Mouse (Mus musculus): Measurements from ENCODE around the gene Siva1. TPM values are rescaled to one million over a fixed set of nuclear protein-coding genes. Genes with fewer than 3 reads are reported as not detected.
A peak's percentile ranks its signal among the peaks of the same experiment; 100 is the strongest.

The Siva1 gene
- 164 TPM for polyA plus RNA-seq (2012; fragmentation: generic; extraction: Trizol)
- long read RNA-seq, experiment 1, transcript Siva1-201 (4 exons, 924 nt) = major isoform, 115 of 141 reads
- long read RNA-seq, experiment 1, partial matches to known transcripts = 9 of 141 reads
- long read RNA-seq, experiment 1, other reads (novel, unspliced or antisense) = 13 of 141 reads
- long read RNA-seq, experiment 2, transcript Siva1-201 (4 exons, 924 nt) = major isoform, 23 of 81 reads
- long read RNA-seq, experiment 2, partial matches to known transcripts = 47 of 81 reads
- long read RNA-seq, experiment 2, other reads (novel, unspliced or antisense) = 6 of 81 reads

GRCm38 (mm10) chr12:112644180-112644854 is at the start of gene Siva1:
Siva1 (plus strand) TSS chr12:112644679.
- Histone ChIP-seq H3K27me3 (ENCODE audit: control insufficient read depth, insufficient read depth, insufficient read length) (no peaks in the 10 kb centered on the region), H3K79me3 (ENCODE audit: low read depth) (peaks cover 27% of the 10 kb centered on the region), H3ac (ENCODE audit: control insufficient read depth, insufficient read length, low read depth) (peak within 1 kb of the TSS; percentile 89), H3K36me3 (ENCODE audit: control insufficient read depth, insufficient read depth) (peaks cover 16% of the 10 kb centered on the region), H3K4me3 (ENCODE audit: insufficient read depth, poor library complexity, severe bottlenecking) (peak within 1 kb of the TSS; percentile 74), H3K79me2 (ENCODE audit: control insufficient read depth, insufficient read depth) (peaks cover 45% of the 10 kb centered on the region)
- TF ChIP-seq MYOG (IDR thresholded peaks at IDR 0.05; ENCODE audit: control insufficient read depth, extremely low read depth, insufficient read length) (no peak), FOSL1 (IDR thresholded peaks at IDR 0.05; ENCODE audit: insufficient read depth, low read length, poor library complexity, severe bottlenecking) (no peak), MAX (IDR thresholded peaks at IDR 0.05) (no peak), CTCF (IDR thresholded peaks at IDR 0.05; ENCODE audit: control insufficient read depth, insufficient read depth, insufficient read length) (no peak)

GRCm38 (mm10) chr12:112594989-112595388 is 49.5 kb upstream of the Siva1 start:
- peaks cover 83% of the 10 kb centered on the region for H3K79me3 ChIP-seq (ENCODE audit: low read depth)
- H3K27me3 ChIP-seq (ENCODE audit: control insufficient read depth, insufficient read depth, insufficient read length) = no peaks in the 10 kb centered on the region
- no peak overlapping the region for H3K4me3 ChIP-seq (ENCODE audit: insufficient read depth, poor library complexity, severe bottlenecking)
- H3K79me2 ChIP-seq (ENCODE audit: control insufficient read depth, insufficient read depth) = peaks cover 99% of the 10 kb centered on the region
- H3ac ChIP-seq (ENCODE audit: control insufficient read depth, insufficient read length, low read depth) = peak overlapping the region; percentile 45
- no peak for TF ChIP-seq USF1 (IDR thresholded peaks at IDR 0.05; ENCODE audit: low read depth)
- no peak for TF ChIP-seq CTCF (IDR thresholded peaks at IDR 0.05; ENCODE audit: control insufficient read depth, insufficient read depth, insufficient read length)
- H3K36me3 ChIP-seq (ENCODE audit: control insufficient read depth, insufficient read depth) = peaks cover 67% of the 10 kb centered on the region

- peaks cover 64% of the 10 kb centered on the region for H3K36me3 ChIP-seq (ENCODE audit: control insufficient read depth, insufficient read depth)
- H3ac ChIP-seq (ENCODE audit: control insufficient read depth, insufficient read length, low read depth) = peak overlapping the region; percentile 16
- peaks cover 97% of the 10 kb centered on the region for H3K79me2 ChIP-seq (ENCODE audit: control insufficient read depth, insufficient read depth)
- H3K27me3 ChIP-seq (ENCODE audit: control insufficient read depth, insufficient read depth, insufficient read length) = no peaks in the 10 kb centered on the region
- peaks cover 79% of the 10 kb centered on the region for H3K79me3 ChIP-seq (ENCODE audit: low read depth)
- H3K4me3 ChIP-seq (ENCODE audit: insufficient read depth, poor library complexity, severe bottlenecking) = no peak overlapping the region
- TF ChIP-seq MAX (IDR thresholded peaks at IDR 0.05) (peak; percentile 73), CEBPB (IDR thresholded peaks at IDR 0.05; ENCODE audit: low read depth) (no peak), MYOG (IDR thresholded peaks at IDR 0.05; ENCODE audit: control insufficient read depth, extremely low read depth, insufficient read length) (no peak)
Measured at GRCm38 (mm10) chr12:112595626-112596025, 48.9 kb upstream of the Siva1 start.

- no peak for TF ChIP-seq FOSL1 (IDR thresholded peaks at IDR 0.05; ENCODE audit: insufficient read depth, low read length, poor library complexity, severe bottlenecking)
- TF ChIP-seq MYOG (IDR thresholded peaks at IDR 0.05; ENCODE audit: control insufficient read depth, extremely low read depth, insufficient read length) = no peak
- TF ChIP-seq MYOD1 (IDR thresholded peaks at IDR 0.05; ENCODE audit: control insufficient read depth, insufficient read length, low read depth) = no peak
- no peak for TF ChIP-seq MAX (IDR thresholded peaks at IDR 0.05)
- peak overlapping the region; percentile 16 for H3ac ChIP-seq (ENCODE audit: control insufficient read depth, insufficient read length, low read depth)
- H3K79me2 ChIP-seq (ENCODE audit: control insufficient read depth, insufficient read depth) = peaks cover 89% of the 10 kb centered on the region
- no peaks in the 10 kb centered on the region for H3K27me3 ChIP-seq (ENCODE audit: control insufficient read depth, insufficient read depth, insufficient read length)
- no peak overlapping the region for H3K4me3 ChIP-seq (ENCODE audit: insufficient read depth, poor library complexity, severe bottlenecking)
- peaks cover 71% of the 10 kb centered on the region for H3K79me3 ChIP-seq (ENCODE audit: low read depth)
- H3K36me3 ChIP-seq (ENCODE audit: control insufficient read depth, insufficient read depth) = peaks cover 61% of the 10 kb centered on the region
Measured at GRCm38 (mm10) chr12:112596454-112596853, 48.0 kb upstream of the Siva1 start.

- peaks cover 61% of the 10 kb centered on the region for H3K36me3 ChIP-seq (ENCODE audit: control insufficient read depth, insufficient read depth)
- H3K79me3 ChIP-seq (ENCODE audit: low read depth) = peaks cover 65% of the 10 kb centered on the region
- no peaks in the 10 kb centered on the region for H3K27me3 ChIP-seq (ENCODE audit: control insufficient read depth, insufficient read depth, insufficient read length)
- no peak overlapping the region for H3K4me3 ChIP-seq (ENCODE audit: insufficient read depth, poor library complexity, severe bottlenecking)
- H3ac ChIP-seq (ENCODE audit: control insufficient read depth, insufficient read length, low read depth) = no peak overlapping the region
- TF ChIP-seq MAX (IDR thresholded peaks at IDR 0.05) = no peak
- TF ChIP-seq MYOD1 (IDR thresholded peaks at IDR 0.05; ENCODE audit: control insufficient read depth, insufficient read length, low read depth) = no peak
- no peak for TF ChIP-seq USF1 (IDR thresholded peaks at IDR 0.05; ENCODE audit: low read depth)
- TF ChIP-seq CEBPB (IDR thresholded peaks at IDR 0.05; ENCODE audit: low read depth) = no peak
- TF ChIP-seq FOSL1 (IDR thresholded peaks at IDR 0.05; ENCODE audit: insufficient read depth, low read length, poor library complexity, severe bottlenecking) = no peak
- no peak for TF ChIP-seq CTCF (IDR thresholded peaks at IDR 0.05; ENCODE audit: control insufficient read depth, insufficient read depth, insufficient read length)
- H3K79me2 ChIP-seq (ENCODE audit: control insufficient read depth, insufficient read depth) = peaks cover 83% of the 10 kb centered on the region
Measured at GRCm38 (mm10) chr12:112596891-112597500, 47.5 kb upstream of the Siva1 start.

- H3ac ChIP-seq (ENCODE audit: control insufficient read depth, insufficient read length, low read depth) = no peak overlapping the region
- H3K27me3 ChIP-seq (ENCODE audit: control insufficient read depth, insufficient read depth, insufficient read length) = no peaks in the 10 kb centered on the region
- H3K4me3 ChIP-seq (ENCODE audit: insufficient read depth, poor library complexity, severe bottlenecking) = no peak overlapping the region
- TF ChIP-seq FOSL1 (IDR thresholded peaks at IDR 0.05; ENCODE audit: insufficient read depth, low read length, poor library complexity, severe bottlenecking) (no peak), CTCF (IDR thresholded peaks at IDR 0.05; ENCODE audit: control insufficient read depth, insufficient read depth, insufficient read length) (no peak), MAX (IDR thresholded peaks at IDR 0.05) (no peak), MYOD1 (IDR thresholded peaks at IDR 0.05; ENCODE audit: control insufficient read depth, insufficient read length, low read depth) (no peak), MYOG (IDR thresholded peaks at IDR 0.05; ENCODE audit: control insufficient read depth, extremely low read depth, insufficient read length) (no peak)
- H3K79me3 ChIP-seq (ENCODE audit: low read depth) = peaks cover 59% of the 10 kb centered on the region
- peaks cover 77% of the 10 kb centered on the region for H3K79me2 ChIP-seq (ENCODE audit: control insufficient read depth, insufficient read depth)
- peaks cover 63% of the 10 kb centered on the region for H3K36me3 ChIP-seq (ENCODE audit: control insufficient read depth, insufficient read depth)
Measured at GRCm38 (mm10) chr12:112597618-112598017, 46.9 kb upstream of the Siva1 start.
